Mouse (Mus musculus) small intestine, adult 2 months (tissue): ENCODE data around the gene Sos1.

Experiments used
- CTCF ChIP-seq: fragments of 200-500 bp; IDR thresholded peaks from 2 replicates; pipeline ENCODE4 v1.5.1; 2012; ENCODE audit warnings: low read depth, mild to moderate bottlenecking, control low read depth, inconsistent platforms, low read length, moderate library complexity, mixed read lengths; ENCODE audit not compliant: insufficient replicate concordance, insufficient read length; ENCODE audit errors: extremely low read depth
- POLR2A ChIP-seq: fragments of 200-500 bp; IDR thresholded peaks from 2 replicates; pipeline ENCODE4 v1.6.1; 2012; ENCODE audit warnings: low read depth, mild to moderate bottlenecking, control low read depth, inconsistent platforms, low read length, moderate library complexity

DNA sequence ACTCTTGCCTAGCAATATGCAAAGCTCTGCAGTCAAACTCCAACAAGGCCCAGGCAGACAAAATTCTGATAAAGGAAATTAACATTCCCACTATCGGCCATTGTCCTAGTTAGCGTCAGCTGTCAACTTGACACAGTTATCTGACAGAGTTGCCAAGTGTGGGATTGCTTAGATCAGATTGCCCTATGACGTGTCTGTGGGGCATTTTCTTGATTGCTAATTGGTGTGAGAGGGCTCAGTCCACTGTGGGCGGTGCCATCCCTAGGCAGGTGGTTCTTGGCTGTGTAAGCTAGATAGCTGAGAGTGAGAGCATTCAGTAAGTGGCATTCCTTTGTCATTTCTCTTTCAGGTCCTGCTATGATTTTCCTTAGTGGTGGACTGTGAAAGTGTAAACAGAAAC, 25.1 kb upstream of the Sos1 start:
- TF ChIP-seq CTCF (no peak), POLR2A (no peak)
